Mouse (Mus musculus): ENCODE measurements around the gene Mup6.

GRCm38 (mm10) chr4:59937543-59937942, 26.6 kb upstream of the Mup6 start:
- TF ChIP-seq CTCF (IDR thresholded peaks at IDR 0.05; ENCODE audit: control insufficient read depth, insufficient read depth, low read length) (no peak), POLR2A (IDR thresholded peaks at IDR 0.05; ENCODE audit: borderline replicate concordance, control insufficient read depth, low read depth, low read length) (no peak)

Measured in bone marrow, adult 2 months (tissue).